9 mouse cellular contexts compared by ENCODE assay signal in the genomic region with DNA sequence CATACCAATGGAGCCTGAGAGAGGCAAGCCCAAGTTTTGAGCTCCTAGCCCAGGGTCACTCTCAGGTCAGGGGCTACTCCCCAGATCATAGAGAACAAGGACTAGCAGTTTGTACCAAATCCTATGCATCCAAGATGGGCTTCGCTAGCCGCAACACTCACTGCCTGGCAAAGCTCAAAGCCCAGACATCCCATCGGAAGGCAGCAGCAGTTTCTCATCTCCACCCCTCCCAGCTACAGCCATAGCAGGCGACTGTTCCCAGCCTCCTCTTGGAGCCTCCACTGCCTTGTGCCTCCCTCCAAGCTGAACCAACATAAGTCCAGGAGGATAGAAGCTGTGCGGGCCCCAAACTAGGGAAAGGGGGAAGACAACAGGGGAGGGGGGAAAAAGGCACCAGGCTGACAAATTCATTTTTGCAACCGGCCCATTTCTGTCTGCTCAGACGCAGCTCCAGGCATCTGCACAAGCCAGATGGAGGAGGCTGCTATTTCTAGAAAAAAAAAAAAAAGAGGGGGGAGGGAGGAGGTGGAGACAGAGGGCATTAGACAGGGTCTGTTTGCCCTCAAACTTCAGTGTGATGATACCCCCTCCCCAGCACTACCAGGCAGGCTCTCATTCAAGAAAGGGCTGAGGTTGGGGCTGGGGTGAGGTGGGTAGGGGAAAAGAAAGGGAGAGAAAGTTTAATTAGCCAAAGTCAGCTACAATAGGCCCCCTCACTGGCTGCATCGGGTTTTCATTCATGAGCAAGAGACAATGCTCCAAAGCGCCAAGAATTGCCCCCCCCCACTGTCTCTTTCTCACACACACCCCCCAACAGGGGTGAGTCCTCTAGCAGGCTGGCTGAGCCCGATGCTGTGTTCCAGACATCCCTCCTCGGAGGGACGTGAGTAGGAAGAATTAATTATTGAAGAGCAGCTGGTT. TPM values are rescaled to one million over a fixed set of nuclear protein-coding genes. Genes with fewer than 3 reads are reported as not detected.
DNase-seq lines count a peak whose midpoint lies in the region; ATAC-seq and TF ChIP-seq lines count a peak whose summit lies in the region.
"Had no signal": no experiment of that assay in that cellular context is flagged by ENCODE, and none has a peak within 500 bp of the region (broad histone marks: within the 10 kb centered on the region; RNA-seq: fewer than 3 reads in every experiment).

No protein-coding gene starts in this region.

- intact Hi-C loops in heart, postnatal 25 days (cut with DNase I) = loop anchor here (2.0 kb wide), 1 partner anchor 39 kb away; a partner anchor contains a TSS

- peak; percentile 23 for ATAC-seq in forebrain, postnatal 0 days
- ATAC-seq in midbrain, embryonic 11.5 days (ENCODE audit: low FRiP score) = peak; percentile 66

- no peaks in the 10 kb centered on the region for H3K36me3 ChIP-seq in heart, embryonic 10.5 days
- H3K36me3 ChIP-seq in forebrain, postnatal 0 days (ENCODE audit: insufficient read depth) = peaks cover 17% of the 10 kb centered on the region
- no peaks in the 10 kb centered on the region for H3K36me3 ChIP-seq in midbrain, embryonic 11.5 days (ENCODE audit: control insufficient read depth, insufficient read depth, low read length)
- H3K36me3 ChIP-seq: G1E had no signal

- no peaks in the 10 kb centered on the region for H3K27me3 ChIP-seq in heart, embryonic 10.5 days (ENCODE audit: insufficient read depth, poor library complexity, severe bottlenecking)
- H3K27me3 ChIP-seq in forebrain, postnatal 0 days (ENCODE audit: insufficient read depth, low read length) = no peaks in the 10 kb centered on the region
- no peaks in the 10 kb centered on the region for H3K27me3 ChIP-seq in midbrain, embryonic 11.5 days (ENCODE audit: control insufficient read depth, insufficient read depth, low read length)

- WGBS in heart, embryonic 10.5 days = 20% methylated on average over 12 of the region's 12 CpGs
- WGBS in forebrain, postnatal 0 days = 5% methylated on average over 12 of the region's 12 CpGs
- WGBS in midbrain, embryonic 11.5 days = 10% methylated on average over 12 of the region's 12 CpGs

- peak overlapping the region; percentile 86 for H3K9ac ChIP-seq in forebrain, postnatal 0 days
- H3K9ac ChIP-seq in midbrain, embryonic 11.5 days (ENCODE audit: low read length) = peak overlapping the region; percentile 80

- H3K9me3 ChIP-seq in heart, embryonic 10.5 days = no peaks in the 10 kb centered on the region
- no peaks in the 10 kb centered on the region for H3K9me3 ChIP-seq in forebrain, postnatal 0 days (ENCODE audit: low read length)
- no peaks in the 10 kb centered on the region for H3K9me3 ChIP-seq in midbrain, embryonic 11.5 days (ENCODE audit: control insufficient read depth, low read length)
- H3K9me3 ChIP-seq: G1E had no signal

- no peak for TF ChIP-seq CTCF in forebrain, postnatal 0 days (IDR thresholded peaks at IDR 0.05; ENCODE audit: low read depth)

- peak overlapping the region; percentile 96 for H3K27ac ChIP-seq in heart, embryonic 10.5 days
- H3K27ac ChIP-seq in forebrain, postnatal 0 days (ENCODE audit: low read depth, low read length) = peak overlapping the region; percentile 95
- peak overlapping the region; percentile 67 for H3K27ac ChIP-seq in midbrain, embryonic 11.5 days (ENCODE audit: low read depth, low read length)

- H3K4me3 ChIP-seq in heart, embryonic 10.5 days = peak overlapping the region; percentile 95
- H3K4me3 ChIP-seq in forebrain, postnatal 0 days (ENCODE audit: low read depth, low read length) = peak overlapping the region; percentile 96
- peak overlapping the region; percentile 76 for H3K4me3 ChIP-seq in midbrain, embryonic 11.5 days (ENCODE audit: low read depth, low read length)

- H3K4me2 ChIP-seq in forebrain, postnatal 0 days (ENCODE audit: low read depth) = peak overlapping the region; percentile 74
- peak overlapping the region; percentile 63 for H3K4me2 ChIP-seq in midbrain, embryonic 11.5 days

- peaks cover 71% of the 10 kb centered on the region for H3K4me1 ChIP-seq in heart, embryonic 10.5 days
- H3K4me1 ChIP-seq in forebrain, postnatal 0 days (ENCODE audit: insufficient read depth) = peaks cover 27% of the 10 kb centered on the region
- peaks cover 40% of the 10 kb centered on the region for H3K4me1 ChIP-seq in midbrain, embryonic 11.5 days (ENCODE audit: control insufficient read depth, insufficient read depth, low read length)

- DNase-seq in heart, embryonic 10.5 days (ENCODE audit: low spot score) = no peak
- DNase-seq in heart, postnatal 25 days (ENCODE audit: low spot score) = no peak
- DNase-seq in brain, adult 2 months (ENCODE audit: low read depth, low spot score) = peak; percentile 78
- DNase-seq in forebrain, postnatal 0 days = peak; percentile 72
- peak; percentile 90 for DNase-seq in midbrain, embryonic 11.5 days (ENCODE audit: low spot score, missing footprints)
- no peak for DNase-seq in natural killer cell, adult 2 months (ENCODE audit: low spot score in 2 of 2)
- DNase-seq in kidney, postnatal 4 days = no peak
- DNase-seq in thymus, postnatal 10 days (ENCODE audit: low spot score in 2 of 2) = no peak

RNA-seq across cellular contexts. Expression of a gene that starts 2.4 kb away (rescaled TPM):
- polyA plus RNA-seq in heart, embryonic 10.5 days (2016; fragmentation: Nextera tagmentation; extraction: Ambion mirVana) = 84.9 and 103 TPM in 2 replicates
- 100 to 1,000 TPM; 129 to 136 TPM for total RNA-seq in heart, postnatal 25 days (2021)
- 170 and 209 TPM in 2 replicates for total RNA-seq in forebrain, postnatal 0 days (2014; rRNA removed)
- 67.1 and 69.4 TPM in 2 replicates for polyA plus RNA-seq in forebrain, postnatal 0 days (2015; fragmentation: Nextera tagmentation; extraction: Ambion mirVana)
- 25.6 and 31.9 TPM in 2 replicates for polyA plus RNA-seq in midbrain, embryonic 11.5 days (2014; fragmentation: Nextera tagmentation; extraction: Ambion mirVana)

RNA-seq across cellular contexts. Expression of a gene that starts 21.2 kb away (rescaled TPM):
- 16.5 and 19.4 TPM in 2 replicates for polyA plus RNA-seq in heart, embryonic 10.5 days (2016; fragmentation: Nextera tagmentation; extraction: Ambion mirVana)
- total RNA-seq in heart, postnatal 25 days (2021) = under 1 TPM; 0.10 to 0.39 TPM
- 0.62 and 1.0 TPM in 2 replicates for total RNA-seq in forebrain, postnatal 0 days (2014; rRNA removed)
- polyA plus RNA-seq in forebrain, postnatal 0 days (2015; fragmentation: Nextera tagmentation; extraction: Ambion mirVana) = 1.5 and 1.6 TPM in 2 replicates
- 17.4 and 18.4 TPM in 2 replicates for polyA plus RNA-seq in midbrain, embryonic 11.5 days (2014; fragmentation: Nextera tagmentation; extraction: Ambion mirVana)

RNA-seq across cellular contexts. Expression of a gene that starts 38.1 kb away (rescaled TPM):
- polyA plus RNA-seq in heart, embryonic 10.5 days (2016; fragmentation: Nextera tagmentation; extraction: Ambion mirVana) = 35.0 and 40.9 TPM in 2 replicates
- 10 to 100 TPM; 40.3 to 41.8 TPM for total RNA-seq in heart, postnatal 25 days (2021)
- 27.3 and 32.1 TPM in 2 replicates for total RNA-seq in forebrain, postnatal 0 days (2014; rRNA removed)
- polyA plus RNA-seq in forebrain, postnatal 0 days (2015; fragmentation: Nextera tagmentation; extraction: Ambion mirVana) = 27.4 and 32.0 TPM in 2 replicates
- polyA plus RNA-seq in midbrain, embryonic 11.5 days (2014; fragmentation: Nextera tagmentation; extraction: Ambion mirVana) = 27.8 and 31.5 TPM in 2 replicates

RNA-seq across cellular contexts. Expression of a gene that starts 41.0 kb away (rescaled TPM):
- polyA plus RNA-seq in heart, embryonic 10.5 days (2016; fragmentation: Nextera tagmentation; extraction: Ambion mirVana) = 0.06 and 0.08 TPM in 2 replicates
- under 1 TPM; 0.61 to 0.68 TPM for total RNA-seq in heart, postnatal 25 days (2021)
- 0.54 and 1.4 TPM in 2 replicates for total RNA-seq in forebrain, postnatal 0 days (2014; rRNA removed)
- polyA plus RNA-seq in forebrain, postnatal 0 days (2015; fragmentation: Nextera tagmentation; extraction: Ambion mirVana) = 0.11 TPM in 1 of 2 replicates, not detected in the other
- 0.08 TPM in 1 of 2 replicates, not detected in the other for polyA plus RNA-seq in midbrain, embryonic 11.5 days (2014; fragmentation: Nextera tagmentation; extraction: Ambion mirVana)
- polyA plus RNA-seq: G1E had no signal

RNA-seq across cellular contexts. Expression of a gene that starts 42.4 kb away (rescaled TPM):
- polyA plus RNA-seq in heart, embryonic 10.5 days (2016; fragmentation: Nextera tagmentation; extraction: Ambion mirVana) = 90.9 and 108 TPM in 2 replicates
- total RNA-seq in heart, postnatal 25 days (2021) = 10 to 100 TPM; 46.6 to 51.5 TPM
- total RNA-seq in forebrain, postnatal 0 days (2014; rRNA removed) = 76.7 and 86.4 TPM in 2 replicates
- polyA plus RNA-seq in forebrain, postnatal 0 days (2015; fragmentation: Nextera tagmentation; extraction: Ambion mirVana) = 145 and 154 TPM in 2 replicates
- polyA plus RNA-seq in midbrain, embryonic 11.5 days (2014; fragmentation: Nextera tagmentation; extraction: Ambion mirVana) = 73.5 and 74.8 TPM in 2 replicates

Comparison
In these comparisons a context has a peak if more than half of its experiments do, and no peak if none do; other contexts are left out.
1. DNase-seq: peak in brain, adult 2 months (single experiment), forebrain, postnatal 0 days (single experiment) and midbrain, embryonic 11.5 days (single experiment); none in heart, embryonic 10.5 days (single experiment), heart, postnatal 25 days (single experiment), natural killer cell, adult 2 months (0 of 2), kidney, postnatal 4 days (0 of 2) and thymus, postnatal 10 days (0 of 2).
2. Peak in every context shown above with its lines, with median percentiles within 50 percentile points of each other: H3K27ac ChIP-seq and H3K4me3 ChIP-seq.